Mouse (Mus musculus): ENCODE results near the gene Snrpd3.

DNA sequence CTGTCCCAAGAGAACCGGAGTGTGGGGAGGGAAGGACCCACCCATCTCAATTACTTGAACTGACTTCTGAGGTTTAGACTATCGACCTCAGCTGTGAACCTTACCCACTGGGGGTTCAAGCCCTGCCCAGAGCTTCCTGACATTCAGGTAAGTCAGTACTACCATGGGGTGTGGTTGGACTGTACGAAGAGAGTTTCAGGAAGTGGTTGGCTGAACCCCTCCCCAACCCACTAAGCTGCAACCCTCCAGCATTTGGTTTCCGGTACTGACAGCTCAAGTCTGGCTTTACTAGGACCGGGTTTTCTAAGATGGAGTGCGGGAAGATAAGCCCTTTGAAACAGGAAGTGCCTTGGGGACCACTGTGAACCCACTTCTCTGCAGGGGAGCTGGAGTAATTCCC lies 48.1 kb downstream of the Snrpd3 start:
- TF ChIP-seq POLR2A (IDR thresholded peaks at IDR 0.05; ENCODE audit: low read depth, low read length) (no peak; the same call in 1 of the 2 replicates), CTCF (IDR thresholded peaks at IDR 0.05; ENCODE audit: extremely low read depth, insufficient read length, insufficient replicate concordance, low read depth, low read length) (no peak)
